Mouse (Mus musculus) cerebellum, adult 2 months (tissue): Measurements from ENCODE around the gene C1galt1.

Experiments used
- CTCF ChIP-seq: fragments of 200-500 bp; IDR thresholded peaks from 2 replicates; pipeline ENCODE4 v1.5.1; 2011; ENCODE audit warnings: low read depth, mild to moderate bottlenecking, control low read depth, low read length, moderate library complexity, borderline replicate concordance; ENCODE audit not compliant: insufficient read depth
- POLR2A ChIP-seq: fragments of 200-500 bp; IDR thresholded peaks from 2 replicates; pipeline ENCODE4 v1.6.1; 2011; ENCODE audit warnings: low read length, control low read depth, borderline replicate concordance; ENCODE audit not compliant: insufficient read depth

DNA sequence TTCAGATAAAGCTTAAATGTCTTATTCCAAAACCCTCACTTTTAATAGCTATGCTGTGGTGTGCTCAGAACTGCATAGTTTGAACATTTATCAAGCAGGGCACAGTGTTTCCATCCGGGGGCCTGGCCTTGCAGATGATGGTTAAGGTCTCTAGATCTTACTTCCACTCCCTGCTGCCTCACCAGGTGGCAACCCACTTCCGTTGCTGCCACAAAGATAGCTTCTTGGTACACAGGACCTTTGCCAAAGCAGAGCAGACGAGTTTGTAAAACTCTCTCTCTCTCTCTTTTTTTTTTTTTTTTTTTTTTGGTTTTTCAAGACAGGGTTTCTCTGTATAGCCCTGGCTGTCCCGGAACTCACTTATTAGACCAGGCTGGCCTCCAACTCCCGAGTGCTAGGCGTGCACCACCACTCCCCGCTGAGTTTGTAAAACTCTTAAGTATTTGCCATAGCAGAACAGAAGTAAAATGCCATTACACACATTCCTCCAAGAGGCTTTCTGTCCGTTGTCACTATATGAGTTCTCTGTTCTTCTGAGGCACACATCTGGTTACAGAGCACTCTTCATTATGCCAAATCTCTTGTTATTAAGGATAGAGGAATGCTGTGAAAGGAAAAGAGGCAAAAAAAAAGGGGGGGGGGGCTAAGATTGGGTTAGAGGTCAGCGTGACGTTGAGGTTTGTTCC, 773 bp upstream of the C1galt1 start:
- TF ChIP-seq CTCF = no peak
- TF ChIP-seq POLR2A = no peak
